Mouse (Mus musculus): ENCODE data around the gene Hnmt. TPM values are rescaled to one million over a fixed set of nuclear protein-coding genes. Genes with fewer than 3 reads are reported as not detected.

Hnmt gene
- total RNA-seq, 2 experiments from 2014 or later, result 2.5 to 3.7 TPM

Other genes with a start within 250 kb of the Hnmt start
- not detected for gene Tbpl2, start 47.2 kb upstream of the Hnmt start, total RNA-seq (2021)
- gene Il1f8, start 103.8 kb upstream of the Hnmt start, total RNA-seq (2021), result not detected
- not detected for gene Il1f9, start 137.1 kb upstream of the Hnmt start, total RNA-seq (2021)
- not detected for gene Il1f6, start 166.0 kb upstream of the Hnmt start, total RNA-seq (2021)
- gene Il1f5, start 227.6 kb upstream of the Hnmt start, total RNA-seq (2021), result not detected
- not detected for gene Il1f10, start 241.8 kb upstream of the Hnmt start, total RNA-seq (2021)

Measured in gastrocnemius, postnatal 4 days (tissue).